Mouse (Mus musculus) forebrain, embryonic 14.5 days (tissue): ENCODE data around the gene Cd300ld2. TPM values are rescaled to one million over a fixed set of nuclear protein-coding genes. Genes with fewer than 3 reads are reported as not detected.
"Not testable (repeated sequence)": the region's sequence is repeated elsewhere in the genome, so short reads cannot be mapped to it uniquely, and the experiment has no call there.

Source experiments
- ATAC-seq: fragments of 200-750 bp; cut with Nextera tagmentation; 2 replicates; pipeline ENCODE4 v1.8.0; 2017; ENCODE audit warnings: mild to moderate bottlenecking, moderate library complexity
- DNase-seq: peaks from one replicate; pipeline ENCODE4 v3.0.0-alpha.2; 2015; ENCODE audit warnings: low spot score
- H3K27ac ChIP-seq: fragments of 300-500 bp; sonication (generic); 2 replicates; pipeline ENCODE4 v1.5.1; 2014; ENCODE audit warnings: low read depth, mild to moderate bottlenecking, control low read depth, low read length, moderate library complexity
- H3K27me3 ChIP-seq: fragments of 300-500 bp; sonication (generic); replicated peaks from 2 replicates; pipeline ENCODE4 v1.6.1; 2014; ENCODE audit warnings: low read length, control low read depth, mixed read lengths; ENCODE audit not compliant: control insufficient read depth, insufficient read depth
- H3K36me3 ChIP-seq: fragments of 300-500 bp; sonication (generic); 2 replicates; pipeline ENCODE4 v1.6.1; 2014; ENCODE audit warnings: low read length, control low read depth; ENCODE audit not compliant: control insufficient read depth, insufficient read depth
- H3K4me1 ChIP-seq: fragments of 300-500 bp; sonication (generic); 2 replicates; pipeline ENCODE4 v1.6.1; 2014; ENCODE audit warnings: antibody characterized with exemption, low read length, control low read depth; ENCODE audit not compliant: control insufficient read depth, insufficient read depth
- H3K4me2 ChIP-seq: fragments of 300-500 bp; sonication (generic); 2 replicates; pipeline ENCODE4 v1.6.1; 2014; ENCODE audit warnings: mild to moderate bottlenecking, control low read depth, low read length
- H3K4me3 ChIP-seq: fragments of 300-500 bp; sonication (generic); 2 replicates; pipeline ENCODE4 v1.5.1; 2014; ENCODE audit warnings: low read depth, low read length, control low read depth
- H3K9ac ChIP-seq: fragments of 300-500 bp; sonication (generic); 2 replicates; pipeline ENCODE4 v1.6.1; 2014; ENCODE audit warnings: mild to moderate bottlenecking, low read length, control low read depth, moderate library complexity
- H3K9me3 ChIP-seq: fragments of 300-500 bp; sonication (generic); replicated peaks from 2 replicates; pipeline ENCODE4 v1.6.1; 2016; ENCODE audit warnings: low read length, control low read depth, mixed read lengths; ENCODE audit not compliant: control insufficient read depth
- WGBS: fragments of 180-500 bp; shearing (Covaris S2); extraction: QIAGEN DNeasy Blood & Tissue Kit; methylation state at CpG from one replicate; pipeline ENCODE4 v1.1.7; 2014; 5-methylcytosine and 5-hydroxymethylcytosine counted together
- polyA plus RNA-seq: library from polyadenylated mRNA; unstranded; fragments of >200 nt; fragmentation: Nextera tagmentation; extraction: Ambion mirVana; gene quantifications from 2 replicates; pipeline ENCODE4 v1.2.1, GENCODE M21; 2014

Gene Cd300ld2
- not detected in 2 replicates for polyA plus RNA-seq

GRCm38 (mm10) chr11:115016093-115016492, at the start of gene Cd300ld2:
TSS of gene Cd300ld2 (minus strand) at chr11:115016193.
- not testable (repeated sequence) for H3K27me3 ChIP-seq, H3K27ac ChIP-seq, H3K36me3 ChIP-seq, H3K9ac ChIP-seq, H3K4me1 ChIP-seq, H3K4me2 ChIP-seq, H3K9me3 ChIP-seq, ATAC-seq, DNase-seq, H3K4me3 ChIP-seq
- no CpG with 5 or more reads among the region's 7 CpGs for WGBS

DNA sequence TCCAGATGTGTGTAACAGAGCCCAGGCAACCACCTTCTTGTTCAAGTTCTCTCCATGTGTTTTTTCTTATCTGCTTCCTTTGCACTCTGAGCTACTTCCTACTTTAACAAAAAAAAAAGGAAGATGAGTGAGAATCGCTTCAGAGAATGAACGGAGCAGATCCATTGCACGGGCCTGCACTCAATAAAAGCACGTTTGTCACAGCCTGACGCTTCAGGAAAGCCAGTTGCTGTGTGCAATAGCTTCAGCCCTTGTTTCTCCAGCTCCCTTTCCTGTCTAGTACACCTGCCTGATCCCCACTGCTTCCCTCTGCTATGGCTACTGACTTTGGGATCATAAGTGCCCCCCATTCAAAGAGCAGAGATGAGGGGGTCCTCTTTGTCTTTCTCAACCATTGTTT, 46.1 kb upstream of the Cd300ld2 start, which contains the start of gene Cd300e:
Gene Cd300e, minus strand, starts transcription at position 101 of the 400 bp plus-strand sequence.
- no peak for ATAC-seq
- no peak within 1 kb of the TSS for H3K4me2 ChIP-seq
- H3K9ac ChIP-seq: no peak within 1 kb of the TSS
- H3K27me3 ChIP-seq: no peaks in the 10 kb centered on the region
- H3K4me3 ChIP-seq: no peak within 1 kb of the TSS
- no peaks in the 10 kb centered on the region for H3K36me3 ChIP-seq
- H3K27ac ChIP-seq: no peak within 1 kb of the TSS
- no peaks in the 10 kb centered on the region for H3K4me1 ChIP-seq
- 35% methylated on average over 5 of the region's 5 CpGs for WGBS
- H3K9me3 ChIP-seq: no peaks in the 10 kb centered on the region
- DNase-seq: no peak

- Histone ChIP-seq H3K9me3 (no peaks in the 10 kb centered on the region), H3K4me2 (no peak overlapping the region), H3K4me3 (no peak overlapping the region), H3K27ac (no peak overlapping the region), H3K36me3 (no peaks in the 10 kb centered on the region), H3K27me3 (no peaks in the 10 kb centered on the region), H3K9ac (no peak overlapping the region), H3K4me1 (no peaks in the 10 kb centered on the region)
- ATAC-seq (no peak), DNase-seq (no peak)
- 85% methylated on average over 2 of the region's 2 CpGs for WGBS
Measured at GRCm38 (mm10) chr11:115059797-115060196, 43.8 kb upstream of the Cd300ld2 start.

DNA sequence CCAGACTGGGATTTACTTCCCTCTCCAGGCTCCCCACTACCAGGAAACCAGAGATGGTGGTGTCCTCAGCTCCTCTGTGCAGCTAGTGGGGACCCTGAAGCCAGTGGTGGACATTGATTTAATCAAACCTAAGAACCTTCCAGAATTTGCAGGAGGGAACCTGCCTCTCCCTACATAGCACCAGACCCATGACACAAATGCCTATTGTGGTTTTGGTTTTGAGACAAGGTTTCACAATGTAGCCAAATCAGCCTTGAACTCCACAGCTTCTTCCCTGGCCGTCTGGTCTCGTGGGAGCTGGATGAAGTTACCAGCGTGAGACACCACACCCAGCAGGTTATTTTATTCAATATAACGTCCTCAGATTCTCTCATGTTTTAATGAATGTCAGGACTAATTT, 42.7 kb upstream of the Cd300ld2 start:
- no peak for ATAC-seq

DNA sequence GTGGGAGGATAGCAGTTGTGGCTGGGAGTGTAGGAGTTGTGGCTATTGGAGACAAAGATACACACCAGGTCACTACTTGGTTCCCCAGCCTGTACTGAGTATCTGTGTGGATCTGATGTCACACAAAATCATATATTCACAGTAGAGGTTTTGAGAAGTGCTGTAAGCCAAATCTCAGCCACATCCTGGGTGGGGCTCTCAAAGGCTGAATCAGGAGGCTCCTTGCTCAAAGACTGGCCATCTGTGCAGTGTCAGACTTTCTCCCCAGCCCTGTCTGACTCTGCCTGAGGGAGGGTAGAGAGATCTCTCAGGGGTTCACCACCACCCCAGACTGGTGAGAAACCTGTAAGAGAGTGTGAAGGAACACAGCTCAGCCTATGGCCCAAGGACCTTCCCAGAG, 38.5 kb upstream of the Cd300ld2 start:
- H3K4me2 ChIP-seq: no peak overlapping the region
- H3K9ac ChIP-seq: no peak overlapping the region
- H3K36me3 ChIP-seq: no peaks in the 10 kb centered on the region
- ATAC-seq (no peak), DNase-seq (no peak)
- H3K9me3 ChIP-seq: no peaks in the 10 kb centered on the region
- H3K4me1 ChIP-seq: no peaks in the 10 kb centered on the region
- no peak overlapping the region for H3K27ac ChIP-seq
- no peaks in the 10 kb centered on the region for H3K27me3 ChIP-seq
- H3K4me3 ChIP-seq: no peak overlapping the region

More for the DNA sequence above, 42.7 kb upstream of the Cd300ld2 start:
- no peak for DNase-seq
- Histone ChIP-seq H3K4me1 (no peaks in the 10 kb centered on the region), H3K27me3 (no peaks in the 10 kb centered on the region), H3K4me2 (no peak overlapping the region), H3K4me3 (no peak overlapping the region), H3K9me3 (no peaks in the 10 kb centered on the region), H3K9ac (no peak overlapping the region), H3K27ac (no peak overlapping the region), H3K36me3 (no peaks in the 10 kb centered on the region)
- 78% methylated on average over 4 of the region's 4 CpGs for WGBS

- no peak overlapping the region for H3K9ac ChIP-seq
- ATAC-seq (no peak), DNase-seq (no peak)
- no peaks in the 10 kb centered on the region for H3K4me1 ChIP-seq
- H3K27me3 ChIP-seq: no peaks in the 10 kb centered on the region
- H3K9me3 ChIP-seq: no peaks in the 10 kb centered on the region
- no peaks in the 10 kb centered on the region for H3K36me3 ChIP-seq
- no peak overlapping the region for H3K4me2 ChIP-seq
- WGBS: 100% methylated on average over 1 of the region's 1 CpGs
- no peak overlapping the region for H3K4me3 ChIP-seq
- no peak overlapping the region for H3K27ac ChIP-seq
Measured at GRCm38 (mm10) chr11:115052991-115053390, 37.0 kb upstream of the Cd300ld2 start.

DNA sequence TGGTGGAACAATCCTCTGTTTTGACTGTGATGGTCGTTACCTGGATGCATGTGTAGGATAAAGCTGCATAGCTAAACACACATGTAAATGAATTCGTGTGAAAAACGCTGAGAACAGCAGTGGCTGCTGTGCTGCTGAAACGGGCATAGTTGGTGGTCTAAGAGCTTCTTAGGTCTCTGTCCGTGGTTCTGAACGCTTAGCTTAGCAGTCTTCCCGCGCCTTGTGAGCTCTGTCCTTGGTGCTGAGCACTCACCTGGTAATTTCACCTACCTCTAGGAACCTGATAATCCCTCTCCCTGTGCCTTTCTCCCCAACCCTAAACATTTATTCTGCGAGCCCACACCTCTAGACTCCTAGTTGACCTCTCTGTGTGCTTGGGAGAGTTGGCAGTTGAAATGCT, 36.2 kb upstream of the Cd300ld2 start:
- Histone ChIP-seq H3K27me3 (no peaks in the 10 kb centered on the region), H3K9me3 (no peaks in the 10 kb centered on the region), H3K9ac (no peak overlapping the region), H3K4me3 (no peak overlapping the region), H3K4me1 (no peaks in the 10 kb centered on the region), H3K27ac (no peak overlapping the region), H3K4me2 (no peak overlapping the region), H3K36me3 (no peaks in the 10 kb centered on the region)
- WGBS: 3% methylated on average over 9 of the region's 9 CpGs
- ATAC-seq (no peak), DNase-seq (peak; percentile 42)

- Histone ChIP-seq H3K9me3 (no peaks in the 10 kb centered on the region), H3K27ac (no peak overlapping the region), H3K4me3 (no peak overlapping the region), H3K27me3 (no peaks in the 10 kb centered on the region), H3K4me2 (no peak overlapping the region), H3K9ac (no peak overlapping the region), H3K36me3 (no peaks in the 10 kb centered on the region), H3K4me1 (no peaks in the 10 kb centered on the region)
- WGBS: 47% methylated on average over 3 of the region's 3 CpGs
- ATAC-seq: no peak
- no peak for DNase-seq
Measured at GRCm38 (mm10) chr11:115049282-115049895, 33.4 kb upstream of the Cd300ld2 start.

- WGBS: 85% methylated on average over 2 of the region's 2 CpGs
- H3K4me3 ChIP-seq: no peak within 1 kb of the TSS
Measured at GRCm38 (mm10) chr11:115048259-115048658, 32.3 kb upstream of the Cd300ld2 start, which contains the start of gene Cd300ld3. TSS of gene Cd300ld3 (minus strand) at chr11:115048409.

More at GRCm38 (mm10) chr11:115048259-115048658, 32.3 kb upstream of the Cd300ld2 start, which contains the start of gene Cd300ld3:
- H3K4me1 ChIP-seq: no peaks in the 10 kb centered on the region
- no peak within 1 kb of the TSS for H3K27ac ChIP-seq
- H3K4me2 ChIP-seq: no peak within 1 kb of the TSS
- no peaks in the 10 kb centered on the region for H3K27me3 ChIP-seq
- no peak within 1 kb of the TSS for H3K9ac ChIP-seq
- no peaks in the 10 kb centered on the region for H3K9me3 ChIP-seq
- H3K36me3 ChIP-seq: no peaks in the 10 kb centered on the region
- ATAC-seq (no peak), DNase-seq (no peak)
